Mouse (Mus musculus): Measurements from ENCODE around the gene Susd3. TPM values are rescaled to one million over a fixed set of nuclear protein-coding genes. Genes with fewer than 3 reads are reported as not detected.

The Susd3 gene
- polyA plus RNA-seq (2015; fragmentation: Nextera tagmentation; extraction: Ambion mirVana): 16.2 and 23.9 TPM in 2 replicates

GRCm38 (mm10) chr13:49248467-49248862 is at the start of gene Susd3:
Gene Susd3 (minus strand): TSS chr13:49248706.

DNA sequence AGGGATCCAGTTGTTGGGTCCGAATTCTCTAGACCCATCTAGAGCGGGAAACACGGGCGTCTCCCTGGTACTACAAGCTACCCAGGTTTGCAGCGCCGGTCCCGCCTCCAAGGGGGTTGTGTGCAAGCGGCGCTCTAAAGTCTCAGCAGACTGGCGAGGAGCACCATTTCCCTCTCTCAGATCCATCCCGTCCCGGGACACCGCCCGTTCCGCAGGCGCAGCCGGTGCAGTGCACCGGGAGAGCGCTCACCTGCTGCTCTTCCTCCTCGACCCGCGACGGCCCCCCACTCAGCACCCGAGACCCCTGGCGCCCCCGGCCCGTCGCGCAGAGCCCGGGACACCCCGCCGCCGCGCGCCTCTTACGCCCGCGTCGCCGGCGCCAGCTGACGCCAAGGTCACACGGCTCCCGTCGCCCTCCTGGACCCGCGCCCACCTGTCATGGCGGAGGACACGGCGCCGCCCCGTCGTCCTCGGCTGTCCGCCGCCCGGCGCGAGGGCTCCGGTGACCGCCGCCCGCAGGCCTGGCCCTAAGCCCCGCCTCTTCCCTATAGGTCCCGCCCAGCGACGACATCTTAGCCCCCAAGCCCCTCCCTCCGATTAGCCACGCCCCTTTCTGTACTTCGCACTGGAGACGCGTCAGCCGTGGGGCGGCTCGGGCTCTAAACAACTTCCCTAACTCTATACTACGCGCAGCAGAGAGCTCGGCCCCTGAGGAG is 32.8 kb downstream of the Susd3 start, which contains the start of gene Card19:
TSS of gene Card19 (minus strand) at position 534 of the 716 bp plus-strand sequence.

DNA sequence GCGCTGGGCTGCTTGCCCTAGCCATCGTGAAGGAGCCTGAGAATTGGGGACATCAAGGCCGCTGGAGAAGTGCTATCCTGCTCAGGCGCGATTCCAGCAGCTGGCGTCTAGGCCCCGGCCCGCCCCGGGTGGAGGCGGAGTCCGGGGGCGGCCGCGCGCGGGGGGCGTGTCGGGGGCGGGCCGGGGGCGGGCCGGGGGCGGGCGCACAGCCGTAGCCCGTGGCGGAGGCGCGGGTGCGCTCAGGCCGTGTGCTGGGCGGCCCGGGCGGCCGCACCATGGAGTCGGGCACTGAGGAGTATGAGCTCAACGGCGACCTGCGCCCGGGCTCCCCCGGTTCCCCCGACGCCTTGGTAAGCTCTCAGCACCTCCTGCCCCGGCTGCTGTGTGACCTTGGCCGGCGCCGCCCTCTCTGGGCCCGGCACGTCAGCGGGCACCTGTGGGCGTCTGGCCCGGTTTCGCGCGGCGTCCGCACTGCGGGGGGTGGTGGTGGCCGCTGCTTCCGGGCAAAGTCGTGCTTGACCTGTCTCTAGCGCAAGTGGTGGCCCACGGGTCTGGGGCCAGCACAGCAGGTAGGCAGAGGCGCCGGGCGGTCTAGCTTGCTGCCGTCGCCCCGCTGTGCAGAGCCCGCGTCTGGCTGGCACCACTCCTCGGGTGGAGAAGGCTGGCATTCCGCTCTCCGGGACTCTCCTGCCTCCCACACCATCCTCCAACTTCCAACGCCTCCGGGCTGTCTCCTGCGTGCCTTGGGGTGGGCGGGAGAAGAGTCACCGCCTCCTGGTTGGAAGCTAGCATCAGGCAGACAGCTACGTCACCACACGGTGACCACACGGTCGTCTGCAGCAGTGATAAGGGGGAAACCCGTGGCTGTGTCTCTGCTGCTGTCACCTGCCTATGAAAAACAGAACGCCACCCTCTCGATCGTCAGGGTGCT is 61.0 kb downstream of the Susd3 start, which contains the start of gene Ninj1:
TSS of gene Ninj1 (plus strand) at position 198 of the 931 bp plus-strand sequence.

Other genes with a start within 250 kb of the Susd3 start
- gene Wnk2, start 100.7 kb downstream of the Susd3 start, polyA plus RNA-seq (2015; fragmentation: Nextera tagmentation; extraction: Ambion mirVana): 1.0 and 1.8 TPM in 2 replicates
- gene Ninj1, start 61.2 kb downstream of the Susd3 start, polyA plus RNA-seq (2015; fragmentation: Nextera tagmentation; extraction: Ambion mirVana): 103 and 104 TPM in 2 replicates
- 96.4 and 98.2 TPM in 2 replicates for gene Card19, start 32.7 kb downstream of the Susd3 start, polyA plus RNA-seq (2015; fragmentation: Nextera tagmentation; extraction: Ambion mirVana)
- gene Fgd3, start 71.6 kb upstream of the Susd3 start, polyA plus RNA-seq (2015; fragmentation: Nextera tagmentation; extraction: Ambion mirVana): 0.44 and 0.57 TPM in 2 replicates
- 11.8 and 15.5 TPM in 2 replicates for gene Bicd2, start 92.9 kb upstream of the Susd3 start, polyA plus RNA-seq (2015; fragmentation: Nextera tagmentation; extraction: Ambion mirVana)
- gene Ippk, start 172.5 kb upstream of the Susd3 start, polyA plus RNA-seq (2015; fragmentation: Nextera tagmentation; extraction: Ambion mirVana): 10.2 and 16.9 TPM in 2 replicates
- gene Tes3-ps, start 244.6 kb upstream of the Susd3 start, polyA plus RNA-seq (2015; fragmentation: Nextera tagmentation; extraction: Ambion mirVana): 0.69 and 0.99 TPM in 2 replicates